Mouse (Mus musculus) embryonic facial prominence, embryonic 10.5 days (tissue): ENCODE data around the gene Mthfsl. TPM values are rescaled to one million over a fixed set of nuclear protein-coding genes. Genes with fewer than 3 reads are reported as not detected.
"Not testable (repeated sequence)": the region's sequence is repeated elsewhere in the genome, so short reads cannot be mapped to it uniquely, and the experiment has no call there.

ENCODE experiments used
- DNase-seq: peaks from one replicate; pipeline ENCODE4 v3.0.0-alpha.2; 2017; ENCODE audit warnings: low spot score
- H3K27ac ChIP-seq: fragments of 300-500 bp; sonication (generic); replicated peaks from 2 replicates; pipeline ENCODE4 v1.5.1; 2016; ENCODE audit warnings: mild to moderate bottlenecking
- H3K27me3 ChIP-seq: fragments of 300-500 bp; sonication (generic); replicated peaks from 2 replicates; pipeline ENCODE4 v1.6.1; 2016; ENCODE audit warnings: low read depth, mild to moderate bottlenecking; ENCODE audit not compliant: poor library complexity, severe bottlenecking
- H3K36me3 ChIP-seq: fragments of 300-500 bp; sonication (generic); replicated peaks from 2 replicates; pipeline ENCODE4 v1.6.1; 2016; ENCODE audit warnings: mild to moderate bottlenecking, moderate library complexity
- H3K4me1 ChIP-seq: fragments of 300-500 bp; sonication (generic); 2 replicates; pipeline ENCODE4 v1.6.1; 2016
- H3K4me3 ChIP-seq: fragments of 300-500 bp; sonication (generic); 2 replicates; pipeline ENCODE4 v1.5.1; 2016; ENCODE audit warnings: mild to moderate bottlenecking, moderate library complexity
- H3K9me3 ChIP-seq: fragments of 300-500 bp; sonication (generic); 2 replicates; pipeline ENCODE4 v1.6.1; 2016; ENCODE audit warnings: mild to moderate bottlenecking
- whole genome bisulfite sequencing: fragments of 180-500 bp; shearing (Covaris S2); methylation state at CpG from one replicate; pipeline ENCODE4 v1.1.7; 2016; 5-methylcytosine and 5-hydroxymethylcytosine counted together
- polyA plus RNA-seq: library from polyadenylated mRNA; unstranded; fragments of >200 nt; fragmentation: Nextera tagmentation; extraction: Ambion mirVana; gene quantifications from 2 replicates; pipeline ENCODE4 v1.2.1, GENCODE M21; 2016

Gene Mthfsl
- polyA plus RNA-seq, 1 experiment from 2014 or later = 30.9 TPM

DNA sequence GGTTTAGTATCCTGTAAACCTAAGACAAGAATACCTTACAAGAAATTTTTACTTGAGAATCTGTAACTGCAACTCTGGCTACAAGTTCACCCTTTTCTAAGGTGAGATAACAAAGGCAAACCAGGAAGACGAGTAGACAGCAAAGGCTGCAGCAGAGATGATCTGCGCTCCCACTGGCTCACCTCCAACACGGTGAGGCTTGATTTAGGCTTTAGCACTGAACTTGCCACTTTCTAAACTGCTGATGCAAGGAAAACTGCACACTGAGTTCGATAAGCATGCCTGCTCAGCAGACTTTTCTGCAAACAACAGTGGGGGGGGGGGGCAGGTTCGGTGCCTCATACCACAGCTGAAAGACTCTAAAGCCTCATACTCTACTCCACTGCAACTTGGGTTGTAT is 5.6 kb downstream of the Mthfsl start:
- not testable (repeated sequence) for DNase-seq, H3K27me3 ChIP-seq, H3K4me3 ChIP-seq, H3K27ac ChIP-seq, H3K36me3 ChIP-seq, H3K4me1 ChIP-seq, H3K9me3 ChIP-seq
- 91% methylated on average over 5 of the region's 5 CpGs for WGBS

DNA sequence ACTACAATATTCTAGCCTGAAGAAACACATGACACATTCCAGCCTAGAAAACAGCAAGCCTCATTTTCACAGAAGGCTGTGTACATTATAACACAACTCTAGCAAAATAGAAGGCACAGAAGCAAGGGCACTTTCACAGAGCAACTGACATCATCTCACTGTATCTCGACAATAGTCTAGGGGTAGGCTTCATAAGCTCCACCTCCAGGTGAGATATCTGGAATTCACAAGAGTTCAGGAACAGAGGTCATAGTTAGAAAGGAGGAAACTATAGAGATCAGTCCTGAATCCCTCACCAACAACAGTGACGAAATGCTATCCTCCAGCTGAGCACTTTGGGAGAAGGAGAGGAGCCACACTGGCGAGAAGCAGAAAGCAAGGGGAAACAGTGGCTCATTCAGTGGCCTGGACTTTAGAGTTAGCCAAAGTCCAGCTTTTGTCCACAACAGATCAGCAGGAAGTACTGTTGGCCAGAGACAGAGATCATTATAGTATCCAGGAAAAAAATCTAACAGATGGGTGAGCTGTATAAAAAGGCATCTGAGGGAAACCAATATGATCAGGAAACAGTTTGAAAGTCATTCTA is 7.8 kb downstream of the Mthfsl start:
- not testable (repeated sequence) for H3K4me3 ChIP-seq, H3K4me1 ChIP-seq, H3K9me3 ChIP-seq, DNase-seq, H3K27me3 ChIP-seq, H3K27ac ChIP-seq, H3K36me3 ChIP-seq
- WGBS = 81% methylated on average over 3 of the region's 3 CpGs

DNA sequence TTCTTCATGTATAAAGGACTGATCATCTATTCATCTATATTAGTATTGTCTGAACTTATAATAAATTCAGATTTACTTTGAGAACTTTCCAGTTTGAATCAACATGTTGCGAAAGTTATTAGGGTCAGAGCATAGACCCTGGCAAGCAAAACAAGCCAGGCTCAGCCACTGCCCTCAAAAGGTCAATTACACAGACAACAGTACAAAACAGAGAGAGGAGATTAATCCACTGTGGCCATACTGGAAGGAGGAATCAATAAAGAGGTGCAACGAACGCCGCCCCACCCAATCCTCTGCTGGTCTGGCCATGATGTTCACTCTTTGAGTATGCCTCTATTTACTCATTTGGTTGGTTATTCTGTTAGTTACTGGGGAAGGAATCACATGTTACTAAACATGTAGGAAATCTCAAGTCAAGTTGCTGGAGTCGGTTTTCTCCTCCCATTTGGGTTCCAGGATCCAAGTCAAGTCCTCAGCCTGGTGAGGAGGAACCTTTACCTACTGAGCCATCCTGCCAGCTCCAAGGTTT is 9.1 kb downstream of the Mthfsl start:
- not testable (repeated sequence) for H3K36me3 ChIP-seq, H3K27me3 ChIP-seq, H3K4me3 ChIP-seq, H3K4me1 ChIP-seq, H3K9me3 ChIP-seq, DNase-seq, H3K27ac ChIP-seq
- WGBS = 89% methylated on average over 4 of the region's 5 CpGs

DNA sequence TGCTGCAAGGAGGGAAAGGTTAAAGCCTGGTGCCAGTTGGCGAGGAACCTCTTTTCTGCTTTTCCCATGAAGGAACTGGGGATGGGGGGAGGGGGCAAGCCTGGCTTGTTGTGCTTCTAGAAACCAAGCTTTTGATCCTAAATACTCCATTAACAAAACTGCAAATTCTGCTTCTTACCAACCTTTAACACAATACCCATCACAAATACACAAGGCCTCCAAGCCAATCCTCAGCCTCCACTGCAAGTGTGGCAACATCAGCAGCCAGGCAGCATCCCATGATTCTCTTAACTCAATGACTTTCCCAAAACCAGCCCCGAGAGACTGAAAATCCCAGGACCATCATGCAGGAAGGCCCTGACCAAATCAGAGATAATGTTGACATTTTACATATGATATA is 9.7 kb downstream of the Mthfsl start:
- H3K36me3 ChIP-seq = not testable (repeated sequence)

DNA sequence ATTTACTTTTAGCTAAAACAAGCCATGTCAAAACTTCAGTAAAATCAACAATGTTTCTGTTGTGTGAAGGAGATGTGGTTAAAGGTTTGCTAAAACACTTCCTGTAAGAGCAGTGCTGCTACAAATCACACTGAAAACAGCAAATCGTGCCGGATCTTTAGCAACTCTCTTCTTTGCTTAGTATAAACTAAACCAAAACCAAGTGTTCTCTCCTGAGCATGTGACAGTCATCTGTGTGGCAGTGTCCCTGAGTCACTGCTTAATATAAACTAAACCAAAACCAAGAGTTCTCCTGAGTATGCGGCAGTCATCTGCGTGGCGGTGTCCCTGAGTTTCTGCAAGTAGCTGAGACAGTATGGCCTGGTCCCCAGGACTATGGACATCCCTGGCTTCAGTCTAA is 10.3 kb downstream of the Mthfsl start:
- not testable (repeated sequence) for H3K27me3 ChIP-seq, H3K4me1 ChIP-seq, H3K36me3 ChIP-seq, H3K9me3 ChIP-seq, H3K27ac ChIP-seq, H3K4me3 ChIP-seq, DNase-seq
- 96% methylated on average over 5 of the region's 5 CpGs for WGBS

More for the DNA sequence above, 9.7 kb downstream of the Mthfsl start:
- not testable (repeated sequence) for H3K4me1 ChIP-seq, H3K27ac ChIP-seq, H3K4me3 ChIP-seq, H3K27me3 ChIP-seq, H3K9me3 ChIP-seq, DNase-seq
- WGBS = 92% methylated on average over 2 of the region's 2 CpGs

DNA sequence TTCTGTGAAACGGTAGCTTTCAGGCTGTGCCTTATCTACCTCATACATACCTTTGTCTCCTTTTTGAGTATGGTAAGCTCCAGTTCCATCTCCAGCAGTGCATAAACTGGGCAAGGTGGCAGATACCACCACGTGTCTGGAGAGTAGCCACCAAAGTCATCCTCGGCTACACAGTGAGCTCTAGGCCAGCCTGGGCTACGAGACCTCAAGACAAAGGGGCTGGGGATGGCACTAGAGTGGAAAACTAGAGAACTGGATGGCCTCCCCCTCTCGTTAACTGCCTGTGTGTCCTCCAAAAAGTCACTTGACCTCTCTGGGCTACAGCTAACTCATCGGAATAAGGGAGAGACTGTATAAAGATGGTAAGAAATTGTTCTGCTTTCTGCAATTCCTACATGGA is 10.8 kb downstream of the Mthfsl start:
- Histone ChIP-seq H3K4me3 (no peak overlapping the region), H3K27ac (no peak overlapping the region), H3K36me3 (no peaks in the 10 kb centered on the region), H3K4me1 (no peaks in the 10 kb centered on the region), H3K9me3 (no peaks in the 10 kb centered on the region), H3K27me3 (no peaks in the 10 kb centered on the region)
- WGBS = 89% methylated on average over 6 of the region's 6 CpGs
- no peak for DNase-seq

DNA sequence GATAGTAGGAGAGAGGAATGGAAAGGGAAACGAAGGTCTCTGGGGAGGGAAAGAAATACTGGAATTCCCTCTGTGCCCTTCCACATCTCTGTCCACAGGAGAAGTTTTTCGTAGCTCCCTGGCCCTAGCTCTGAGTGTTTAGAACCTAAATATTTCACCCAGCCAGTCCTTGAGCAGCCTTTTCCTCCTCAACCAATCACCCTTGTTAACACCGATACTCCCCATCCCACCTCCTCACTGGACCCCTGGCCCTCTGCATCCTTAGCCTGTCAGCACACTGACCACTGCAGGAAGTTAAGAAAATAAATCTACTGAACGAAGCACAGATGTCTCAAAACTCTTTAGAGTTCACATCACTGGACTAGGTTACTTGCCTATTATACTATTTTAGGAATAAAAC is 13.4 kb downstream of the Mthfsl start:
- H3K4me3 ChIP-seq = no peak overlapping the region
- 68% methylated on average over 4 of the region's 4 CpGs for WGBS
- no peak overlapping the region for H3K27ac ChIP-seq
- no peak for DNase-seq
- H3K36me3 ChIP-seq = no peaks in the 10 kb centered on the region
- no peaks in the 10 kb centered on the region for H3K9me3 ChIP-seq
- H3K4me1 ChIP-seq = no peaks in the 10 kb centered on the region
- no peaks in the 10 kb centered on the region for H3K27me3 ChIP-seq

DNA sequence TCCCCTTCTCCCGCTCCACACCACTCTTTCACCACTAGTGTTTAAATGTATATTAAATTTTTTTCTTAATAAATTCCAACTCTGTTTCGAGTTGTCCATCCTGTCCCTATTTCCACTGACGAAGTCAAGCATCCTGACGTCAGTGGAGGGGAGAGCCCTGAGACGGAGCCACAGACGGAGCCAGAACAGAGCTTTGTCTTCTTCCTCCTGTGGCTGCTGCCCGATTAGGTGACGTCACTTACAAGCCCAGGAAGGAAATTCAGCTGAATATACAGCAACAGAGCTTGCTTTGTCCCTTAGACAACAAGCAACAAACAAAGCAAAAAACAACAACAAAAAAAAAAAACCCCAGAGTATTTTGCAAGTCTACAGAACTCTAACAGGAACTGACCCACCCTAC is 14.9 kb downstream of the Mthfsl start:
- H3K36me3 ChIP-seq, H3K27ac ChIP-seq, H3K4me3 ChIP-seq, H3K4me1 ChIP-seq, H3K27me3 ChIP-seq, DNase-seq, H3K9me3 ChIP-seq: not testable (repeated sequence)
- 77% methylated on average over 8 of the region's 8 CpGs for WGBS

DNA sequence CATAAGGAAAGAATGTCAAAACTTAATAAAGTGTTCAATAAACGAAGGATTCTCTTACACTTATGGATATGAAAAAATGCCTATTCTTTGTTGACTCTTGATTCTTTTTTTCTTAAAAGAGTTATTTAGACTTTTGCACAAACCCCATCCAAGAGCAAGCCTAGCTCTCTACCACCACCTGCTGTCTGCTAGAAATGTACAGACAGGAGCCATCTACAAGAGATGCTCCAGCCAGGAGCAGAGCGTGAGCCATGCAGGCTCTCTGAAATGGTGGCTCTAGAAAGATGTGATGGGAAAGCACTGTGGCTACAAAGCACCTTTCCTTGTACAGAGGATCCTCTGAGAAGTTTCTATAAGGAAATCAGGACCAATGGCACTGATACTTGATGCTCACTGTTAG is 21.4 kb downstream of the Mthfsl start:
- H3K9me3 ChIP-seq, H3K4me1 ChIP-seq, DNase-seq, H3K4me3 ChIP-seq, H3K27me3 ChIP-seq, H3K27ac ChIP-seq, H3K36me3 ChIP-seq: not testable (repeated sequence)
- 80% methylated on average over 1 of the region's 2 CpGs for WGBS

DNA sequence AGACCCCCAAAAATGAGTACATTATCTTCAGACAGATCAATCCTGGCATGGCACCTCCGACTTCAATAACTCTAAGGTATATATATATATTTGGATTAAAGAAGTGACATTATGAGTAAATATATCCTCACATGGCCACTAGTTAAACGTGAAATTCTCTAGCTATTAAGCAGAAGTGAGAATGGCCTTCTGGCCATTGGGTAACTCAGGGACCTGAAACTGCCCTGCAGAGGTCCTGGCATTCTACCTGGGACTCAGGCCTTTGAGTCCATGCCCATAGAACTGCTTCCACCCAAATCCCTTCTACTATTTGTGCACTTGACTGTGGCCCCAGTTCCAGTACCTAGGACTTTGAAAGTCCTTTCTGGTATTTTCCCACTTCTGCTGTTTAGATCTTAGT is 28.8 kb downstream of the Mthfsl start:
- not testable (repeated sequence) for DNase-seq, H3K27me3 ChIP-seq, H3K4me1 ChIP-seq, H3K36me3 ChIP-seq, H3K9me3 ChIP-seq, H3K4me3 ChIP-seq, H3K27ac ChIP-seq
- 87% methylated on average over 2 of the region's 2 CpGs for WGBS

DNA sequence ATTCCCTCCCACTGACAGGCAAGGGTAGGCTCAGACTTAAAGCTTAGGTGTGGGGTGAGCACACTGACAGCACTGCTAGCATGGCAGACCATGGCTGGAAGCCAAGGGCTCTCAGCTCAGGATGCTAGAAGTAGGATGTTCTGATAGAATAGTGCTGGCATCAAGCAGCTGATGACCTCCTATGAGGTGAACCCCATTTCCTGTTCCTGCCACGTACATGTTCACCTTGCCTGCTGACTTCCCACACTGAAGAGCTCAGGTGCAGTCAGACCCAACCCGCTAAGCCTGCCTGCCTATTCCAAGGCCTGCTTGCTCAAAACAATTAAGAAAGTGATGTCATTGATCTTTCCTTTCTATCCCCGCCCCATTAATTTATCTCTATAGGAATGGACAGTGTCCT is 30.6 kb downstream of the Mthfsl start:
- not testable (repeated sequence) for H3K4me1 ChIP-seq, H3K27me3 ChIP-seq, H3K4me3 ChIP-seq, H3K9me3 ChIP-seq, H3K27ac ChIP-seq, DNase-seq, H3K36me3 ChIP-seq
- WGBS = 90% methylated on average over 3 of the region's 3 CpGs

DNA sequence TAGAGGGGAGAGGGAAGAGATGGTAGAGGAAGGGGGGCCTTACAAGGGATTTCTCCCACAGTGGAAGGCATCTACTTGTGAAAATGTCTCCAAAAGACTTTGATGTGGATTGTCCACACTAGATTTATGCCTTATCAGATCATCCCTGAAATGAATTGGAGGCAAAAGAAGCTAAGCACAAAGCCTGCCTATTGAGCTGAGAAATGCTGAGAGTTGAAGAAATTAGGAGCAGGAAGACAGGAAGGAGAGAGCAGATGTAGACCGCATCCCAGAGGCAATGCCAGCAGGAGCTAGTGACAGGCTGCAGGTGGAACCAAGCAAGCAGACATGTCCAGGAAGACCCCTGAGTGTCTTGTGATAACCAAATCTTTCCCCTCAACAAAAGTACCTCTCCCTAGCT is 33.4 kb downstream of the Mthfsl start:
- not testable (repeated sequence) for H3K27me3 ChIP-seq, H3K27ac ChIP-seq, H3K4me1 ChIP-seq, H3K4me3 ChIP-seq, DNase-seq, H3K36me3 ChIP-seq, H3K9me3 ChIP-seq
- WGBS = 93% methylated on average over 1 of the region's 1 CpGs

DNA sequence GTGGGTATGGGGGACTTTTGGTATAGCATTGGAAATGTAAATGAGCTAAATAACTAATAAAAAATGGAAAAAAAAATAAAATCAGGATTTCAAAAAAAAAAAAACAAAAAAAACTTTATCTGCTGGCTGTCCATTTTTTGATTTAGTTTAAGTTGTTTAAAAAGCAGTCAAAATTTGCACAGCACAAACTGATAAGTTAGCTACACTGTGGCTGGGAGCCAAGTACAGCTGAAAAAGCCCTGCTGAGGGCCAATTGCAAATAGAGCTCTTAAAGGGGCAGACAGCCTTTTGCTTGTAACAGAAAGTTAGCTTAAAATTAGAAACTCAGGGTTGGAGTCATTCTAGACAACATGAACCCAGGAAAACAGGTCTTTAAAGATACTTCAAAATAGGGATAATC is 61.8 kb downstream of the Mthfsl start:
- H3K4me3 ChIP-seq, H3K36me3 ChIP-seq, H3K9me3 ChIP-seq, DNase-seq, H3K27ac ChIP-seq, H3K4me1 ChIP-seq, H3K27me3 ChIP-seq: not testable (repeated sequence)

DNA sequence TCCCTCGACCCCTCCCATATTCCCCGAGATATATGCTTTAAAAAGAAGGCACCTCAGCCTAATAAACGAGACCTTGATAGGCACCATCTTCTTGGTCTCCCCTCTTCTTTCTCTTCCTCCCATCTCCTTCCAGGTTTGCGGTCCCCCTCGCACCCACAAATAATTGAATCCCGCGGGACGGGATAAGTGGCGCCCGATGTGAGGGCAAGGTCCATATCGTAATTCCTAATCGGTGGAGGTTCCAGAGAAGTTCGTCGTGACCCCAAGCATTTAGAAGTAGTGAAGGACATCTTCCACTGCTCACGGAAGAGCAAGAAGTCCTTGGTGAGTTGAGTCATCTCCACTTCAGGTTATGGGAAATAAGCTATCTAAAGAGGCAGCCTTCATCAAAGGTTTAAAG is 69.4 kb downstream of the Mthfsl start:
- not testable (repeated sequence) for H3K9me3 ChIP-seq, H3K36me3 ChIP-seq, H3K4me3 ChIP-seq, H3K27ac ChIP-seq, H3K27me3 ChIP-seq, H3K4me1 ChIP-seq, DNase-seq
- WGBS = 96% methylated on average over 13 of the region's 15 CpGs
